20 mouse cellular contexts compared by ENCODE assay signal in the genomic region with DNA sequence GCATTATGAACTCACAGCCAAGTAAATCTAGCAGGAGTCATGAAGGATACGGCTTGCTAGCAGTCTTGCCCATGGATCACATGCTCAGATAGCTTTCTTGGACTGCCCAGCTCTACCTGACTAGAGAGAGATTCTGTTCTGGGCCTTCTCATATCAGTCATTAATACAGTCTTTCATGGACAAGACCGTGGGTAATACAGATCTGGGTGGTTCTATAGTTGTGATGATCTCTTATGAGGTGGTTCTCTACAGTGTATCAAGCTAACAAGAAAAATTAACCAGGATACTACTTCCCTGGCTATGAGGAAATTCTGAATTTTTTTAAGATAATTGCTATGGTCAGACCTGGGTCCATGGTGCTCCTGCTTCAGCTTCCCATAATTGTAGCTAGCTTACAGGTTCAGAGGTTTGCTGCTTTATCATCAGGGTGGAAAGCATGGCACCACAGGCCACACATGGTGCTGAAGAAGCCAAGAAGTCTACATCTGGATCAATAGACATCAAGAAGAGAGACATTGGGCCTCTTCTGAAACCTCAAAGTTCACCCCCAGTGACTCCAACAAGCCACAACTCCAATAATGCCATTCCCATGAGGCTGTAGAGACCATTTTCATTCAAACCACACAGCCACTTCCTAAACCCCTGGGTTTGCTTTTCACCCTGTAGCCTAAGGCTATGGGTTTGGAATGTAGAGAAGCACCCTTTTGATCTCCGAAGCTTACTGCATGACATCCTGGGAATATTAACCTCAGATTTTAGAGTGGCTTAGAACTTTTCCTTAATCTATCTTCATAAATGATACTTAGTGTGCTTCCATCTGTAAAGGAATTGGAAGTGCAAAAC. TPM values are rescaled to one million over a fixed set of nuclear protein-coding genes. Genes with fewer than 3 reads are reported as not detected.
A peak's percentile ranks its signal among the peaks of the same experiment; 100 is the strongest.
DNase-seq lines count a peak whose midpoint lies in the region; ATAC-seq and TF ChIP-seq lines count a peak whose summit lies in the region.
"Had no signal": no experiment of that assay in that cellular context is flagged by ENCODE, and none has a peak within 500 bp of the region (broad histone marks: within the 10 kb centered on the region; RNA-seq: fewer than 3 reads in every experiment).

No protein-coding gene starts in this region.

- peaks cover 43% of the 10 kb centered on the region for H3K36me3 ChIP-seq in forebrain, embryonic 15.5 days
- peaks cover 45% of the 10 kb centered on the region for H3K36me3 ChIP-seq in forebrain, embryonic 14.5 days (ENCODE audit: control insufficient read depth, insufficient read depth, low read length)
- H3K36me3 ChIP-seq in lung, embryonic 14.5 days (ENCODE audit: insufficient read depth): peaks cover 47% of the 10 kb centered on the region
- peaks cover 9% of the 10 kb centered on the region; the same call in 1 of the 2 replicates for H3K36me3 ChIP-seq in stomach, postnatal 0 days (ENCODE audit: control insufficient read depth, insufficient read depth, low read length)

- DNase-seq in forebrain, embryonic 14.5 days (ENCODE audit: low spot score): no peak
- no peak for DNase-seq in lung, embryonic 14.5 days
- no peak for DNase-seq in lung, adult 18-20 months
- DNase-seq in ZHBTc4 (ENCODE audit: low read depth, low spot score): peak; percentile 30
- no peak for DNase-seq in heart, adult 8-10 months (ENCODE audit: low spot score)
- no peak for DNase-seq in stomach, postnatal 0 days (ENCODE audit: low spot score)
- DNase-seq: B cell, adult 2 months; cerebellum, adult 11 months; gastrocnemius, postnatal 36 days; kidney, postnatal 10 days; right cerebral cortex, adult 18-20 months; spleen, adult 18-20 months; thymus, postnatal 36 days had no signal

- no peak overlapping the region for H3K9ac ChIP-seq in forebrain, embryonic 15.5 days (replicated peaks)
- H3K9ac ChIP-seq in forebrain, embryonic 14.5 days (ENCODE audit: low read length): no peak overlapping the region
- H3K9ac ChIP-seq in lung, embryonic 14.5 days: no peak overlapping the region
- no peak overlapping the region for H3K9ac ChIP-seq in stomach, postnatal 0 days (ENCODE audit: low read length)
- H3K9ac ChIP-seq: embryonic facial prominence, embryonic 15.5 days; heart, embryonic 13.5 days; hindbrain, embryonic 15.5 days; lung, embryonic 15.5 days had no signal

- no peaks in the 10 kb centered on the region for H3K4me1 ChIP-seq in forebrain, embryonic 15.5 days
- H3K4me1 ChIP-seq in forebrain, embryonic 14.5 days (ENCODE audit: control insufficient read depth, insufficient read depth, low read length): no peaks in the 10 kb centered on the region
- no peaks in the 10 kb centered on the region for H3K4me1 ChIP-seq in lung, embryonic 14.5 days (ENCODE audit: insufficient read depth)
- H3K4me1 ChIP-seq in stomach, postnatal 0 days (replicated peaks; ENCODE audit: control insufficient read depth, insufficient read depth): no peaks in the 10 kb centered on the region
- H3K4me1 ChIP-seq: embryonic facial prominence, embryonic 15.5 days; heart, embryonic 13.5 days; hindbrain, embryonic 15.5 days; lung, embryonic 15.5 days; megakaryocyte, embryonic 14.5 days had no signal

- 0 out of 2 replicates have a peak, but pooled peaks have one; percentile 19 for ATAC-seq in forebrain, embryonic 15.5 days (replicated peaks)
- no peak; the same call in 1 of the 2 replicates for ATAC-seq in forebrain, embryonic 14.5 days
- peak; percentile 17; the same call in 1 of the 2 replicates for ATAC-seq in lung, embryonic 14.5 days (ENCODE audit: insufficient read depth)
- ATAC-seq in megakaryocyte-erythroid progenitor cell, adult 5-6 weeks (replicated peaks; ENCODE audit: low FRiP score, low TSS enrichment, poor library complexity, severe bottlenecking): peak; percentile 59; the same call in 1 of the 2 replicates
- ATAC-seq in stomach, postnatal 0 days (ENCODE audit: low FRiP score, low TSS enrichment): no peak

- H3K4me2 ChIP-seq in forebrain, embryonic 15.5 days (replicated peaks): no peak overlapping the region
- no peak overlapping the region for H3K4me2 ChIP-seq in forebrain, embryonic 14.5 days (ENCODE audit: low read length)
- H3K4me2 ChIP-seq in lung, embryonic 14.5 days: no peak overlapping the region
- no peak overlapping the region for H3K4me2 ChIP-seq in stomach, postnatal 0 days (replicated peaks; ENCODE audit: low read depth)
- H3K4me2 ChIP-seq: embryonic facial prominence, embryonic 15.5 days; heart, embryonic 13.5 days; hindbrain, embryonic 15.5 days; lung, embryonic 15.5 days had no signal

- WGBS in forebrain, embryonic 15.5 days: 89% methylated on average over 3 of the region's 3 CpGs
- 97% methylated on average over 3 of the region's 3 CpGs for WGBS in forebrain, embryonic 14.5 days
- 90% methylated on average over 3 of the region's 3 CpGs for WGBS in lung, embryonic 14.5 days
- 93% methylated on average over 3 of the region's 3 CpGs for WGBS in stomach, postnatal 0 days

- no peak overlapping the region for H3K27ac ChIP-seq in forebrain, embryonic 15.5 days (replicated peaks)
- no peak overlapping the region for H3K27ac ChIP-seq in forebrain, embryonic 14.5 days (ENCODE audit: low read depth, low read length)
- H3K27ac ChIP-seq in lung, embryonic 14.5 days (ENCODE audit: low read depth): no peak overlapping the region
- no peak overlapping the region for H3K27ac ChIP-seq in stomach, postnatal 0 days (replicated peaks)
- H3K27ac ChIP-seq: embryonic facial prominence, embryonic 15.5 days; heart, embryonic 13.5 days; hindbrain, embryonic 15.5 days; lung, embryonic 15.5 days had no signal

- H3K9me3 ChIP-seq in forebrain, embryonic 15.5 days: no peaks in the 10 kb centered on the region
- no peaks in the 10 kb centered on the region for H3K9me3 ChIP-seq in forebrain, embryonic 14.5 days (replicated peaks; ENCODE audit: control insufficient read depth, low read length)
- no peaks in the 10 kb centered on the region for H3K9me3 ChIP-seq in lung, embryonic 14.5 days (ENCODE audit: low read depth, low read length)
- H3K9me3 ChIP-seq in stomach, postnatal 0 days (ENCODE audit: control insufficient read depth, low read length): no peaks in the 10 kb centered on the region
- H3K9me3 ChIP-seq: embryonic facial prominence, embryonic 15.5 days; heart, embryonic 13.5 days; hindbrain, embryonic 15.5 days; lung, embryonic 15.5 days; megakaryocyte, embryonic 14.5 days had no signal

- no peak for TF ChIP-seq EP300 in stomach, postnatal 0 days (optimal IDR thresholded peaks at IDR 0.05)

- no peaks in the 10 kb centered on the region for H3K27me3 ChIP-seq in forebrain, embryonic 15.5 days
- H3K27me3 ChIP-seq in forebrain, embryonic 14.5 days (replicated peaks; ENCODE audit: control insufficient read depth, insufficient read depth, low read length): no peaks in the 10 kb centered on the region
- no peaks in the 10 kb centered on the region for H3K27me3 ChIP-seq in lung, embryonic 14.5 days (ENCODE audit: insufficient read depth, low read length)
- H3K27me3 ChIP-seq in stomach, postnatal 0 days (ENCODE audit: control insufficient read depth, insufficient read depth, low read length): no peaks in the 10 kb centered on the region
- H3K27me3 ChIP-seq: embryonic facial prominence, embryonic 15.5 days; heart, embryonic 13.5 days; hindbrain, embryonic 15.5 days; lung, embryonic 15.5 days; megakaryocyte, embryonic 14.5 days had no signal

- H3K4me3 ChIP-seq in forebrain, embryonic 15.5 days: no peak overlapping the region
- H3K4me3 ChIP-seq in forebrain, embryonic 14.5 days (ENCODE audit: low read depth, low read length): no peak overlapping the region
- no peak overlapping the region for H3K4me3 ChIP-seq in lung, embryonic 14.5 days (ENCODE audit: low read depth, low read length)
- no peak overlapping the region for H3K4me3 ChIP-seq in stomach, postnatal 0 days (ENCODE audit: low read depth, low read length)
- H3K4me3 ChIP-seq: embryonic facial prominence, embryonic 15.5 days; heart, embryonic 13.5 days; hindbrain, embryonic 15.5 days; lung, embryonic 15.5 days; megakaryocyte, embryonic 14.5 days had no signal

- TF ChIP-seq CTCF in lung, embryonic 14.5 days (IDR thresholded peaks at IDR 0.05; ENCODE audit: low read depth): no peak
- TF ChIP-seq CTCF in stomach, postnatal 0 days (IDR thresholded peaks at IDR 0.05; ENCODE audit: low read depth): no peak

RNA-seq across cellular contexts. Expression of gene Zranb2, which starts 16.0 kb away (rescaled TPM):
- polyA plus RNA-seq in forebrain, embryonic 15.5 days (2015; fragmentation: Nextera tagmentation; extraction: Ambion mirVana): 115 and 126 TPM in 2 replicates
- 105 and 121 TPM in 2 replicates for polyA plus RNA-seq in forebrain, embryonic 14.5 days (2014; fragmentation: Nextera tagmentation; extraction: Ambion mirVana)
- 99.2 and 104 TPM in 2 replicates for polyA plus RNA-seq in lung, embryonic 14.5 days (2014; fragmentation: Nextera tagmentation; extraction: Ambion mirVana)
- total RNA-seq in megakaryocyte-erythroid progenitor cell, adult 5-6 weeks (2014; fragmentation: Nextera tagmentation): 111 and 114 TPM in 2 replicates
- 475 and 602 TPM in 2 replicates for total RNA-seq in megakaryocyte-erythroid progenitor cell, adult 5-6 weeks (2017)
- 10 to 100 TPM; 38.5 to 46.6 (median 41.1) TPM for total RNA-seq in heart, adult 8-10 months (2022)
- polyA plus RNA-seq in stomach, postnatal 0 days (2015; fragmentation: Nextera tagmentation; extraction: Ambion mirVana): 37.6 and 42.1 TPM in 2 replicates

RNA-seq across cellular contexts. Expression of gene Ptger3, which starts 16.7 kb away (rescaled TPM):
- polyA plus RNA-seq in forebrain, embryonic 15.5 days (2015; fragmentation: Nextera tagmentation; extraction: Ambion mirVana): 2.4 and 2.5 TPM in 2 replicates
- 1.8 and 3.1 TPM in 2 replicates for polyA plus RNA-seq in forebrain, embryonic 14.5 days (2014; fragmentation: Nextera tagmentation; extraction: Ambion mirVana)
- polyA plus RNA-seq in lung, embryonic 14.5 days (2014; fragmentation: Nextera tagmentation; extraction: Ambion mirVana): 9.6 and 10.3 TPM in 2 replicates
- 2.9 and 7.8 TPM in 2 replicates for total RNA-seq in megakaryocyte-erythroid progenitor cell, adult 5-6 weeks (2014; fragmentation: Nextera tagmentation)
- total RNA-seq in megakaryocyte-erythroid progenitor cell, adult 5-6 weeks (2017): 11.7 and 15.9 TPM in 2 replicates
- under 1 TPM; 0.22 to 0.34 (median 0.28) TPM for total RNA-seq in heart, adult 8-10 months (2022)
- 17.4 and 17.8 TPM in 2 replicates for polyA plus RNA-seq in stomach, postnatal 0 days (2015; fragmentation: Nextera tagmentation; extraction: Ambion mirVana)

Comparison
In these comparisons a context has a peak if more than half of its experiments do, and no peak if none do; other contexts are left out.
1. ATAC-seq: peak in forebrain, embryonic 15.5 days (single experiment), lung, embryonic 14.5 days (single experiment) and megakaryocyte-erythroid progenitor cell, adult 5-6 weeks (single experiment); none in forebrain, embryonic 14.5 days (single experiment) and stomach, postnatal 0 days (single experiment).